Mouse (Mus musculus): ENCODE measurements around the gene Rpl5.
"Not testable (repeated sequence)": the region's sequence is repeated elsewhere in the genome, so short reads cannot be mapped to it uniquely, and the experiment has no call there.

Gene Rpl5

DNA sequence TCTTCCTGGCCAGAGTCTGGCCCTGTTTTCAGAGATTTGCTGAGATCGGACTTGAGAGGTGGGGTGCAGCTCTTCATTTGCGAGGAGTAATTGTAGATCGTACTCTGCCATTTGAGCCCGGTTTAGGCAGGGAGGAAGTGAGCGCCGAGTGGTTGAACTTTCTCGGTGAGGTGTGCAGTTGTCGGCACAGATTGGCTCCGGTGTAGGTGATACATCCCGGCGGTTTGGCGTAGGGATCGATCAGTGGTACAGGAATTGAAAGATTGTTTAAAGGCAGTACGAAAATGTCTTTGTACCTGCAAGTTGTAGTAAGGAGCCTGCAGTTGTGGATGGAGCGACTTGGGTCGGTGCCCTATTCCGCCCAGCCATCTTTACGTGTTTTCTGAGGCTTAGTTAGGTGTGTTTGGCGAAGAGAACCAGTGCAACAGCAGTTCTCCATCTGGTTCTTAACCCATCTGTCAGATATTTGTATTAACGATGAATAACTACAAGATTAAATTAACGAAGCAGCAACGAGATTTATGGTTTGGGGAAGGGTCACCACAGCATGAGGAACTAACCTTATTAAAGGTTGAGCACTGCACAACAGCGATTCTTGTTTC lies 813 bp downstream of the Rpl5 start:
- no peak for DNase-seq

DNA sequence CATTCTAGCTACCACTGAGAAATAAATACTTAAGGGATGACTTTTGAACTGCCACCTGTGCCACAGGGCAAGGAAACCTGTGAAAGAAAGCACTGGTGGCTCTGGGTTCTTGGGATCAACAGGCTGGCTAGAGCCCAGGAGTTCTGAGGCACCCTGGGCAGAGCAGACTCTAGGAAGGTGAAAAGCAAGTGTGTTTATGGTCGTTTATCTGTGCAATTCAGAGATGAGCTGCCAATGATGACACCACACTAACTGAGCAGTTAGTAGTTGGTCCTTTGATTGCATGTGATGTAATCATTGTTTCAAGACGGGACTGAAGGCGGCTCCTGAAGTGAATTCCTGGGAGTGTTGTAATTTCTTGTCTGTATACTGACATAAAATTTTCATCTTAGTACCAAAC lies 4.0 kb downstream of the Rpl5 start:
- DNase-seq = no peak

DNA sequence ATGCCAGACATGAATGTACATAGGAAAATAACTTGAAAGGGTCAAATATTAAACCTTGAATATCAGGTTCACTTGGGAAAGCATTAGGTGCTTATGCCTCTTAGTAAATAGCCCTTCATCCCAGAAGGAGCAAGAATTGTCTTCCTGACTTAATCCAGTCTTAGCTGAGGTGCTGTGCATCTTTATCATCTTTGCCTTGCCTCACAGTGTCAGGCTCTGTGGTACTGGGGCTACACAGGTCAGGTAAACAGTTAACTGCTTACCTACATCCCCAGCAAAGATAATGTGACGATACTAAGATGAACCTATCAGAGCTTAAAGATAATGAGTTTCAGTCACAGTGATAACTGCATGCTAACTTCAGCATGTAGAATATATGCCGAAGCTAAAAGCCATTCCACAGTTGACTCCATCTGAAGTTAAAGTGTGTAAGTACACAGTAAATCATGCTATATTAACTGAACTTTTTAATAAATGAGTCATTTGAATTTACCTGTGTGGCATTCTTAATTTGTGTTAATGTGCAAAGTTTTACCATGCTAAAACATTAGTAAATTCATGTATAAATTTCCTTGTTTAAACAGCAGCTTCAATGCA lies 8.3 kb downstream of the Rpl5 start:
- no peak for DNase-seq

GRCm38 (mm10) chr5:107909668-107910067 lies 9.4 kb downstream of the Rpl5 start:
- no peak for DNase-seq

DNA sequence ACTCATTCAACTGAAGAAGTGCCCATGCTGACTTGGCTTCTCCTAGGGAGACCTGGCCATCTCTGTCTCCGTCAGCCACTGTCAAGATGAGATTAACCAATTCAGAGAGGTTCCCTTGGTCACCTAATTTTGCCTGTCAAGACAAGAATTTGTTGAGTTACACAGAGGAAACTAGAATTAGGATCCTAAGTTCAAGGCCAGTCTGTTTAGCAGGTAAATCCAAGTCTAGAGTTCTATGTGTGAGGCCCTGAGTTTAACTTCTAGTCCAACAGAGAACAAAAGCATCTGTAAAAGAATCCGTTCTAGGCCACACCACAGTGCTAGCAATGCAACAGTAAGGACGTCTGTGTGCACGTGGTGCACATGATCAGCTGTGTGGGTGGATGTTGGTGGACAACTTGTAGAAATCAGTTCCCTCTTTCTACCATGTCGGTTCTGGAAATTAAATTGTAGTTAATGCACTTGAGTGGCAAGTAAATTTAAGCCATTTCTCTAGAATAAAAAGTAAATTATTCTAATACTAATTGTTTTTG lies 9.8 kb downstream of the Rpl5 start:
- DNase-seq = no peak

DNA sequence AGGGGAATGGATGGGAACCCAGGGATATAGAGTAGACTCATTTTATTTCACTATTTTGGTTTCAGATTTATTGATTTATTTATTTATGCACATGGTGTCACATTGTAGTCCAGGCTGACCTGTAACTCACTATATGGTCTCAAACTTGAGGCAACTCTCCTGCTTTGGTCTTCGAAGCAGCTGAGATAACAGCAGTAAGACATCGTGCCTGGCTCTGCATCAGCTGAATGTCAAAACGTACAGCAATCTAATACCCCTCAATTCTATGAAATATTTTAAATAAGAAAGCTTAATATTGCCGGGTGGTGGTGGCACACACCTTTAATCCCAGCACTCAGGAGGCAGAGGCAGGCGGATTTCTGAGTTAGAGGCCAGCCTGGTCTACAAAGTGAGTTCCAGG lies 10.7 kb downstream of the Rpl5 start:
- no peak for DNase-seq

- DNase-seq = no peak
These were observed 15.0 kb downstream of the Rpl5 start for GRCm38 (mm10) chr5:107915280-107915679.

GRCm38 (mm10) chr5:107921400-107922252 lies 21.3 kb downstream of the Rpl5 start:
- DNase-seq = peak; percentile 77

DNA sequence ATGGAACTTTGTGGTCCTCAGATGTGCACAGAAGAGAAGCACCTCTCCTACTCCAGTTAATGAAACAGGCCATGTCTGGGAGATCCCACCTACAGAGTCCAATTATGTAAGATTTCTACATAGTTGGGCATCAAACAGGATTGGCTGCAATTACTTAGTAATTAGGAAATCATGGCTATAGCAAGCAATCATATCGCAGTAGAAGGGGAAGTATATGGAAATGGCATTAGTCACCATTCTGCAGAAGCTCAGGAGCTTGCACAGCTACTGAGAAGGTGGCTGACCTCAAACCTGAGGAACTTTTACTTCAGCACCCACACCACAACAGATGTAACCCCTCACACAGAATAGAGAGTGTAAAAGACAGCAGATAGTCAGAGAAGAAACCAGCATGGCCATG lies 22.5 kb downstream of the Rpl5 start:
- no peak for DNase-seq

DNA sequence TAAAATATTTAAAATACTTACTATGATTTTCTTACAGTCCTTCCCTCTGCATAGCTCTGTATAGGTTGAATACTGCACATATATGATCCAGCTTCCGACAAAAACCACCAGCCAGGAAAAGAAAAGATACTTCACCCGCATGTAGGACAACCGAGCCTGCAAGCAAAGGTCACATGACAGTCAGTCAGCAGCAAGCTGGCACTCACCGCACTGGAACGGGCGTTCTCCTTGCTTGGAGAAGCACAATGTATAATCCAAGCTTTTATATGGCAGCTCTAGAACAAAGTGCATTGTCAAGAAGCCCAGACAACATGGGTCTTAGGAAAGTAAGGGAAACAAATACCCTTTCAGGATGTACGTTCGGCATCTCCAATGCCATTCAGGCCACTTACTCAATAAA lies 24.3 kb downstream of the Rpl5 start:
- DNase-seq = no peak

DNA sequence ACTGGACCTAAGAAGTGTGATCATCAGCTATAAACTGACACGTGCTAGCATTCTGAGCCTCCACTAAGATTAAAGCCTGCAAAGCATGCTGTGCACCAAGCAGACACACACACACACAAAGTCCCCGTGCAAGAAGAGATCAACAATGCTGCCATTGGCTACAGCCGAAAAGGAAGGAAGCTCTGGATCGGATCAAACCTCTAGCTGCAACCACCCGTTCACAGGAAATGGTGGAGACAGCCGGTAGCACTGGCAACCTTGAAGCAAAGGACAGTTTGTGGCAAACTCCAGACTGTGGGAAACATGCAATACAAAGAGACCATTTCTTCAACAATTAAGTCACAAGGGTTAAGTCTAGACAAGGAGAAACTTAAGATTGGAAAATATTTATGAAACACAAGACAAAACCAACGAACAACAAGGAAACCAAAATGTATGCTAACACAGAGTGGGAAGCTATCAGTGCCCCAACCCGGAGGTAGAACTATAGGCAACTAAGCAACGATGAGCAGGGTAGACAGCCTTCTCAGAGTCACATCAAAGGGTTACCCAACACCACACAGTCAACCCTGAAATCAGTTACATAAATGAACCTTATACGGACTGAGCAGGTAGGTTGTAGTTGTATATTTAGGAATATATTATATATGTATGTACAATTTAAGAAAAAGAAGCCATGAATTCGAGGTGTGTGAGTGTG lies 26.4 kb downstream of the Rpl5 start:
- no peak for DNase-seq

DNA sequence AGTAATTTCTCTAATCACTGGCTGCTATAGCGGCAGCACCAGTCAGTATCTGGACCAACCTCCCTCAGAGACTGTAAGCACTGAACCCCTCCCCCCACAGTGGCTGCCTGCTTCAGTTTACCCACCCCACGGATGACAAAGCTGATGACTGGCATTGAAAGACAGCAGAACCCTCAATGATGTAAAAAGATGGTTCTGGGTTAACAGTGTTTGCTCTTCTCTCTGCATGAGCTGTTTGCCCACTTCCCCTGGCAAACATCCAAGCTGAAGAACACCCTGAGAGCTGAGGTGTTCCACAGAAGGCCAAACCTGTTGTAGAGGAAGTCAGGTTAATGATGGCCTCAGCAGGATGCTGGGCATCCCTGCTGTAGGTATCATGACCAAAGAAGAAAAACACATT lies 32.3 kb downstream of the Rpl5 start:
- no peak for DNase-seq

- DNase-seq = peak; percentile 45
These were observed 33.1 kb downstream of the Rpl5 start for GRCm38 (mm10) chr5:107933202-107933974.

DNA sequence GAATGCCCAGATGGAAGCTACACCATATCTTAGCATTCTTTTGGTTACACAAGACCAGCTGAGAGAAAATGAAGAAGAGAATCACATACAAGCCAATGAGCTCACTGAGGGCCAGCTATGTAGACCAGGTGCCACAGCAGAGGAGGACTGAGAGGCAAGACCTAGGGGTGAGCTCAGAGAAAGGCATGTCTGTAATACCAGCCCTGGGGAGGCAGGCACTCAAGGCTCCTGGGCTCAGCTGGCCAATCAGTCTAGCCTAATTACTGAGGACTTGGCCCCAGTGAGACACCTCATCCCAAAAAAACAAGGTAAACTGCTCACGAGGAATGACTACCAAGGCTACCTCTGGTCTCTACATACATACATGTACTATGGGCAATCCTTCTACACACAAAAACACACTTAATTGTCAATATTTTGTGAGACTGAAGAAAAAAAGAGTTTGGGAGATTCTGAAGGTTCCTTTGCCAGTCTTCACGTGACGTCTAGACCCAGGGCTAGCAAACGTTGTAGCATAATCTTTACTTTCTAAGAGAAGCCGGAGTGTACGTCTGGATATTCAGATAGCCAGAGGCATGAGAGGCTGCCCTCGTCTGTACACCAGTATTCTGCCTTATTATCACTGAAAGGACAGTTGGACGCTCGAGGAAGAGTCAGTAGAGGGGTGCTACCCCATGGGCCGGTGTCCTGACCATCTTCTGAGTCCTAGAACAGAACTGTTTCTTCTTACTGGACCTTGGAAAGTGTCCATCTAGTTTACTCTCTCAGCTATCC lies 34.7 kb downstream of the Rpl5 start:
- DNase-seq = no peak

DNA sequence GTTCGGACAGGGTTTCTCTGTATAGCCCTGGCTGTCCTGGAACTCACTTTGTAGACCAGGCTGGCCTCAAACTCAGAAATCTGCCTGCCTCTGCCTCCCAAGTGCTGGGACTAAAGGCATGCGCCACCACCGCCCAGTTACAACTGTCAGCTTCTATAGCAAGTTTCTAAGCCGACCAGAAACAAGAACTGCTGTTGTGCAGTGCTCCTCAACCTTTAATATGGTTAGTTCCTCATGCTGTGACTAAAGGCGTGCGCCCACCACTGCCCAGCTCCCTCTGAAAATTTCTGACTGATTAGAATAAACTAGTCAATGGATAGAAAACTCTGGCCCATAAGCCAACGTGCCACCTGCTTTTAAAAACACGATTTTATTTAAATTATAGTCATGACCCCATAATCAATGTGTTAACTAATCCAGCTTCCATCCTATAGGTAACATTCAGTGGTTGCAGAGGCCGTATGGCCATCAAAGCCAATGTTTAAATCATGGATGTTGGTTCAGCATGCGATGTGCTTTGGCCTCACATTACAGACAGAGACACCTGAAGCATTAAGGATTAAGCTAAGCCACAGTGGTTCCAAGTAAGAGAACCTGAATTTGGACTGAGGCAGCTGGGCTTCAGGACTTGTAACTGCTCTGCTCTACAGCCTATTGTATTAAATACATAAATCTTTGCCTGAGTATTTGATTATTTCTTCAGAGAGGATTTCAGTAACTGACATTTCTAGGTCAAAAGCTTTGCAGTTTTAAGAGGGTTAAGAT lies 36.5 kb downstream of the Rpl5 start:
- DNase-seq = no peak

GRCm38 (mm10) chr5:107938483-107938882 lies 38.2 kb downstream of the Rpl5 start:
- DNase-seq = not testable (repeated sequence)

- no peak for DNase-seq
These were observed 38.6 kb downstream of the Rpl5 start for GRCm38 (mm10) chr5:107938886-107939285.

DNA sequence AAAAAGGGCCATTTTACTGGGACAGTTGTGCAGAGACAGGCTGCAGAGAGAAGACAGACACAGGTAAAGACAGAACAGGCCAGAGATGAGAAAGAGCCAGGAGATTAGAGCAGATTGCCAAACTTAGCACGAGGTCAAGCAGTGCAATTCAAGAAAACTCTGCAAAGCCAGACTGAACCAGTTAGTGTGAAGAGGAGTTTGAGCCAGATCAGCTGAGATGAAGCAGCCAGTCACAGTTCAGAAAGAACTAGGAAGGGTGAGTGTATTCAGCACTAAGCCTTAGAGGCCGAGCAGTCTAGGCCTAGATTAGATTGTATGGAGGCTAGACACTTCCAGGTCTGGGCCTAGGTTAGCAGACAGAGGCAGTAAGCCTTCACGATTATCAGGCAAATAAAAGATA lies 39.4 kb downstream of the Rpl5 start:
- no peak for DNase-seq

DNA sequence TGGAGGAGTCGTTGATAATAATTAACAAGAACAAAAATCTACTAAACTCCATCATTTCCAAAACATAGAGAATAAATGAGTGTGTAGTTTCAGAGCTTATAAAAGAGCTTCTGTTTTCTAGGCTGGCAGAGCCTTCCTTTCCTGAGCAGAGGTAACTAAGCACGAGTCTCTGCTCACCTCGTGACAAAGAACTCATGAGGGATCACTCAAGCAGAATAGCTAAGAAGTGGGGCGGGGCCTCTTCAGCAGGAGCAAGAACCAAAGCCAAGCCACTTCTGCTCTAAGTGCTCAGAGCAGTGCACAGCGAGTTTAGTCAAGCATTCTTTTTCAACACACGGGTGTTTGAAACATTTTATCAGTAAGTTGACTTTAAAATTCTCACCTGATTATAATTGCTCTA lies 40.9 kb downstream of the Rpl5 start:
- no peak for DNase-seq

DNA sequence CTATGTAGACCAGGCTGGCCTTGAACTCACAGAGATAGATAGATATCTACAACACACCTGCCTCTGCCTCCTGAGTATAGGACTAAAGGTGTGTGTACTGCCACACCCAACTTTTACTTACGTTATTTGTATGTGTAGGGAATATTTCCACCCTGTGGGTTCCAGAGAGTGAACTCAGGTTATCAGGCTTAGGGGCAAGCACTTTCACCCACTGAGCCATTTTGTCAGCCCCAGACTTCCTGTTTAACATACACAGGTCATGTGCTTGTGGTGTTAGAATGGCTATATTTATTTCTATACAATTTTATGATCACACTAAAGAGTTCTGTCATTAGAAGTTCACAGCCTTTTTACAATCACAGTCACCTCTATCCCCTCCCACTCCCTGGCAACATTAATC lies 42.6 kb downstream of the Rpl5 start:
- no peak for DNase-seq

DNA sequence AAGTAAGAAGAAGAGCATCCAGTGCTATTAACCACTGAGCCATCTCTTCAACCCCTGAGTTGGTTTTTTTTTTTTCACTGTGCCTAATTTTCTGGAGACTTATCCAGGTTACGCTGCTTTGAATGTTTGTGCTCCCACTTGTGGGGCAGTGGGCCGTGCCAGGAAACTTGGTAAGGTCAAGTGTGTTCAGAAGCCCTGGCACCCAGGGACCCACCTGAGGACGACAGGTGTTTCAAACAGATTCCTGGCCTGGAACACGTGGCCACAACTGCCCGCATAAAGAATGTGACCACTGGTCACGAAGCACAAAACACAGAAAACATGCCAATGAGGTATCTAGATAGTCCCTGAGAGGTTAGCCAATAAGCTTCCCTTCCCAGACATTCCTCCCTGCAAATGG lies 43.2 kb downstream of the Rpl5 start:
- DNase-seq = no peak

Measured in embryo, embryonic 11 days (tissue).